Mouse (Mus musculus): ENCODE measurements around the gene Upf1. TPM values are rescaled to one million over a fixed set of nuclear protein-coding genes. Genes with fewer than 3 reads are reported as not detected.

Gene Upf1
- 4.7 TPM for polyA plus RNA-seq (2017; shearing (Covaris generic))

GRCm38 (mm10) chr8:70353194-70353817, at the start of gene Upf1:
Gene Upf1 (minus strand): TSS chr8:70353278.

GRCm38 (mm10) chr8:70373397-70374317, 20.6 kb upstream of the Upf1 start, which contains the start of gene Comp:
Gene Comp (plus strand): TSS chr8:70373558.

GRCm38 (mm10) chr8:70329124-70329834, 23.8 kb downstream of the Upf1 start, which contains the start of gene Gdf1:
Gene Gdf1 (plus strand): TSS chr8:70329817.

GRCm38 (mm10) chr8:70315624-70316510, 37.2 kb downstream of the Upf1 start, which contains the start of gene Cers1:
Gene Cers1 (plus strand): TSS chr8:70315775.

GRCm38 (mm10) chr8:70302358-70302890, 50.7 kb downstream of the Upf1 start, which contains the start of the genes Ddx49 and Cope:
Gene Ddx49 (minus strand): TSS chr8:70302489.
Gene Cope (plus strand): TSS chr8:70302518.

GRCm38 (mm10) chr8:70282603-70283135, 70.4 kb downstream of the Upf1 start, which contains the start of gene Homer3:
Gene Homer3 (plus strand): TSS chr8:70282827.

Other genes with a start within 250 kb of the Upf1 start
- gene Ncan, start 232.4 kb downstream of the Upf1 start, polyA plus RNA-seq (2017; shearing (Covaris generic)) = not detected
- 54.8 TPM for gene Nr2c2ap, start 221.9 kb downstream of the Upf1 start, polyA plus RNA-seq (2017; shearing (Covaris generic))
- 41.2 TPM for gene Rfxank, start 214.1 kb downstream of the Upf1 start, polyA plus RNA-seq (2017; shearing (Covaris generic))
- gene Borcs8, start 213.8 kb downstream of the Upf1 start, polyA plus RNA-seq (2017; shearing (Covaris generic)) = 97.8 TPM
- 2.6 TPM for gene Mef2b, start 213.6 kb downstream of the Upf1 start, polyA plus RNA-seq (2017; shearing (Covaris generic))
- 55.6 TPM for gene Tmem161a, start 180.9 kb downstream of the Upf1 start, polyA plus RNA-seq (2017; shearing (Covaris generic))
- gene Slc25a42, start 141.0 kb downstream of the Upf1 start, polyA plus RNA-seq (2017; shearing (Covaris generic)) = 13.1 TPM
- gene Sugp2, start 119.1 kb downstream of the Upf1 start, polyA plus RNA-seq (2017; shearing (Covaris generic)) = 34.8 TPM
- 17.8 TPM for gene Armc6, start 118.8 kb downstream of the Upf1 start, polyA plus RNA-seq (2017; shearing (Covaris generic))
- 0.27 TPM for gene Homer3, start 70.5 kb downstream of the Upf1 start, polyA plus RNA-seq (2017; shearing (Covaris generic))
- 52.9 TPM for gene Ddx49, start 50.8 kb downstream of the Upf1 start, polyA plus RNA-seq (2017; shearing (Covaris generic))
- 354 TPM for gene Cope, start 50.8 kb downstream of the Upf1 start, polyA plus RNA-seq (2017; shearing (Covaris generic))
- not detected for gene Cers1, start 37.5 kb downstream of the Upf1 start, polyA plus RNA-seq (2017; shearing (Covaris generic))
- 0.28 TPM for gene Gdf1, start 23.5 kb downstream of the Upf1 start, polyA plus RNA-seq (2017; shearing (Covaris generic))
- 0.20 TPM for gene Comp, start 20.3 kb upstream of the Upf1 start, polyA plus RNA-seq (2017; shearing (Covaris generic))
- gene Crtc1, start 86.3 kb upstream of the Upf1 start, polyA plus RNA-seq (2017; shearing (Covaris generic)) = 14.5 TPM
- 15.2 TPM for gene Klhl26, start 123.7 kb upstream of the Upf1 start, polyA plus RNA-seq (2017; shearing (Covaris generic))
- gene Tmem59l, start 134.1 kb upstream of the Upf1 start, polyA plus RNA-seq (2017; shearing (Covaris generic)) = not detected
- not detected for gene Crlf1, start 139.9 kb upstream of the Upf1 start, polyA plus RNA-seq (2017; shearing (Covaris generic))
- 105 TPM for gene Rex1bd, start 153.5 kb upstream of the Upf1 start, polyA plus RNA-seq (2017; shearing (Covaris generic))
- 1,261 TPM for gene Uba52, start 157.5 kb upstream of the Upf1 start, polyA plus RNA-seq (2017; shearing (Covaris generic))
- gene Fkbp8, start 174.4 kb upstream of the Upf1 start, polyA plus RNA-seq (2017; shearing (Covaris generic)) = 429 TPM
- 94.0 TPM for gene Kxd1, start 174.7 kb upstream of the Upf1 start, polyA plus RNA-seq (2017; shearing (Covaris generic))
- 41.2 TPM for gene Ell, start 186.2 kb upstream of the Upf1 start, polyA plus RNA-seq (2017; shearing (Covaris generic))
- gene Isyna1, start 241.1 kb upstream of the Upf1 start, polyA plus RNA-seq (2017; shearing (Covaris generic)) = 71.1 TPM